Mouse (Mus musculus) liver, adult 2 months (tissue): ENCODE measurements around the gene Scgb1c1.

Experiments used
- CTCF ChIP-seq: fragments of 200-500 bp; IDR thresholded peaks from 2 replicates; pipeline ENCODE4 v1.5.1; 2011; ENCODE audit warnings: low read depth, low read length, control low read depth
- POLR2A ChIP-seq: fragments of 200-500 bp; IDR thresholded peaks from 2 replicates; pipeline ENCODE4 v1.6.1; 2011; ENCODE audit warnings: low read length, control low read depth; ENCODE audit not compliant: insufficient read depth; ENCODE audit errors: extremely low read depth

GRCm38 (mm10) chr7:140857550-140858505, 12.5 kb downstream of the Scgb1c1 start, which contains the start of gene Bet1l:
- TF ChIP-seq CTCF (no peak), POLR2A (no peak)
